Mouse (Mus musculus) hindbrain, embryonic 11.5 days (tissue): Measurements from ENCODE around the gene Trim11. TPM values are rescaled to one million over a fixed set of nuclear protein-coding genes. Genes with fewer than 3 reads are reported as not detected.

Experiments used
- ATAC-seq: fragments of 200-750 bp; cut with Nextera tagmentation; 2 replicates; pipeline ENCODE4 v1.8.0; 2017; ENCODE audit warnings: mild to moderate bottlenecking, moderate TSS enrichment, moderate library complexity; ENCODE audit not compliant: low FRiP score
- DNase-seq: peaks from one replicate; pipeline ENCODE4 v3.0.0-alpha.2; 2015; ENCODE audit warnings: low spot score
- H3K27ac ChIP-seq: fragments of 300-500 bp; sonication (generic); 2 replicates; pipeline ENCODE4 v1.5.1; 2014; ENCODE audit warnings: mild to moderate bottlenecking, low read depth, low read length
- H3K27me3 ChIP-seq: fragments of 300-500 bp; sonication (generic); 2 replicates; pipeline ENCODE4 v1.6.1; 2014; ENCODE audit warnings: mild to moderate bottlenecking, low read length, moderate library complexity, mixed read lengths; ENCODE audit not compliant: control insufficient read depth, insufficient read depth
- H3K36me3 ChIP-seq: fragments of 300-500 bp; sonication (generic); 2 replicates; pipeline ENCODE4 v1.6.1; 2014; ENCODE audit warnings: mild to moderate bottlenecking, low read length, moderate library complexity, mixed read lengths; ENCODE audit not compliant: control insufficient read depth, insufficient read depth
- H3K4me1 ChIP-seq: fragments of 300-500 bp; sonication (generic); replicated peaks from 2 replicates; pipeline ENCODE4 v1.6.1; 2014; ENCODE audit warnings: low read length, mixed read lengths; ENCODE audit not compliant: control insufficient read depth, insufficient read depth
- H3K4me2 ChIP-seq: fragments of 300-500 bp; sonication (generic); replicated peaks from 2 replicates; pipeline ENCODE4 v1.6.1; 2014; ENCODE audit warnings: mild to moderate bottlenecking, low read depth, low read length
- H3K4me3 ChIP-seq: fragments of 300-500 bp; sonication (generic); 2 replicates; pipeline ENCODE4 v1.5.1; 2014; ENCODE audit warnings: low read depth, low read length
- H3K9ac ChIP-seq: fragments of 300-500 bp; sonication (generic); 2 replicates; pipeline ENCODE4 v1.6.1; 2014; ENCODE audit warnings: low read depth, low read length
- H3K9me3 ChIP-seq: fragments of 300-500 bp; sonication (generic); 2 replicates; pipeline ENCODE4 v1.6.1; 2016; ENCODE audit warnings: low read length; ENCODE audit not compliant: control insufficient read depth
- WGBS: fragments of 180-500 bp; shearing (Covaris S2); extraction: QIAGEN DNeasy Blood & Tissue Kit; methylation state at CpG from one replicate; pipeline ENCODE4 v1.1.7; 2014; 5-methylcytosine and 5-hydroxymethylcytosine counted together
- polyA plus RNA-seq: library from polyadenylated mRNA; unstranded; fragments of >200 nt; fragmentation: Nextera tagmentation; extraction: Ambion mirVana; gene quantifications from 2 replicates; pipeline ENCODE4 v1.2.1, GENCODE M21; 2014

Trim11 gene
- polyA plus RNA-seq, 1 experiment from 2014 or later, result 18.2 TPM

DNA sequence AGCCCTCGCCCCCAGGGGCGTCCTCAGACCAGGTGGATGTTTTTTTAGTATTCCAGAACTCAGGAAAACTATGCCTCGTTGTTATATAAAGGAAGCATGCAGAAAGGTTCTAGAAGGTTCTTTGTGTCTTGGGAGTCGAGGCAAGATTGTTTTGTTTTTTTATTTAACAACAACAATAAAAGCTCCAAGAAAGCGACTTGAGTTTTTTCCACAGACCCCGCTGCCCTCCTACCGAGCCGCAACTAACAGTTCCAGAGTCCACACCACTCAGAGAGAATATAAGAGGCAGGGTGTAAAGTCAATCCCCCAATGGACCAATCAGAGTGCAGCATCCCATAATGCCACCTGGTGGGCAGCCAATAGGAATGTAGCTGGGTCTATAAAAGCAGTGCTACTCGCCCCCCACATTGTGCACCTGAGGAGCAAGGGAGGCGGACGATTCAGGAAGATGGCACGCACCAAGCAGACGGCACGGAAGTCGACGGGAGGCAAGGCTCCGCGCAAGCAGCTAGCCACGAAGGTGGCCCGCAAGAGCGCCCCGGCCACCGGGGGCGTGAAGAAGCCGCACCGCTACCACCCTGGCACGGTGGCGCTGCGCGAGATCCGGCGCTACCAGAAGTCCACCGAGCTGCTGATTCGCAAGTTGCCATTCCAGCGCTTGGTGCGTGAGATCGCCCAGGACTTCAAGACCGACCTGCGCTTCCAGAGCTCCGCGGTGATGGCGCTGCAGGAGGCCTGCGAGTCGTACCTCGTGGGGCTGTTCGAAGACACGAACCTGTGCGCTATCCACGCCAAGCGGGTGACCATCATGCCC, 16.3 kb upstream of the Trim11 start:
- DNase-seq (no peak), ATAC-seq (no peak)
- no peak overlapping the region for H3K4me3 ChIP-seq
- H3K27me3 ChIP-seq, result peaks cover 6% of the 10 kb centered on the region
- no peak overlapping the region for H3K27ac ChIP-seq
- H3K9me3 ChIP-seq, result no peaks in the 10 kb centered on the region
- H3K4me2 ChIP-seq, result no peak overlapping the region
- WGBS, result 63% methylated on average over 50 of the region's 50 CpGs
- H3K9ac ChIP-seq, result no peak overlapping the region
- H3K36me3 ChIP-seq, result no peaks in the 10 kb centered on the region
- H3K4me1 ChIP-seq, result peaks cover 7% of the 10 kb centered on the region

DNA sequence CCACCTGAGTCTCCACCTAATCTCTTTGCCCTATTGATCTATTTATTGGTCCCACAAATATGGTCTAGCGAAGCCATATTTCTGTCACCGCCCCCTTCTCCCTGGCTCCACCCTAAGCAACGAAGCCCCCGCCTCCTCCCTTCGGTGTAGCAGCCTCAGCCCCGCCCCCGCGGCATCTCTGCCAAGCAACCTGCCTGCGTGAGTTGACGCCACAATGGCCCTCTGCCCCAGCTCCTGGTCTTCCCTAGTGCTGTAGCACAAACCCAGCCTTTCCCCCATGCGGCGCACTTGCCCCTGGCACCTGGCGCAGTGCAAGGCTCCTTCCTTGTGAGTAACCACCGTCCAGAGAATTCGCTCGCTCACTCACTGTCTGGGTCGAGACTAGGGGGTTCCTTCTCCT, 14.3 kb upstream of the Trim11 start:
- Histone ChIP-seq H3K9ac (no peak overlapping the region), H3K4me1 (0 out of 2 replicates have a peak, but pooled peaks cover 2% of the 10 kb centered on the region), H3K4me3 (no peak overlapping the region), H3K27ac (no peak overlapping the region), H3K9me3 (no peaks in the 10 kb centered on the region), H3K36me3 (no peaks in the 10 kb centered on the region), H3K27me3 (peaks cover 6% of the 10 kb centered on the region), H3K4me2 (no peak overlapping the region)
- DNase-seq (peak; percentile 26), ATAC-seq (no peak; the same call in 1 of the 2 replicates)
- 44% methylated on average over 17 of the region's 17 CpGs for WGBS

DNA sequence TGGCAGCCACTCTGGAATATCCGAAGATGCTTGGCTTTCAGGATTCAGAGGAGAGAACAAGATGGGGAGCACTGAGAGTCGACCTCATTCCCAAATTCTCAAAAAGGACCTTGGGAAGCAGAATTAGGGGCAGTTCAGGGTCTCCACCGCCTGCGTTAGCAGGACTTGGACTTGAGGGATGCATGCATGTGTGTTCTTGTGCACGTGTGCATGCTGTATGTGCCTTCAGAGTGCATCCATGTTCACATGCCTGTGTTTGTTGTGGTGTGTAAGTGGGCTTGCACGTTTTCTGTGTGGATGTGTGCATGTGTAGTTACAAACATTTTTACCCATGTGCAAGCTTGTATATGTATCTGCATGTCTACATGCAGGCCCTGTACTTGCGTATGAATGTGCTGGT, 13.7 kb upstream of the Trim11 start:
- WGBS, result 87% methylated on average over 7 of the region's 7 CpGs
- no peak for ATAC-seq
- no peak for DNase-seq
- Histone ChIP-seq H3K27me3 (peaks cover 6% of the 10 kb centered on the region), H3K4me2 (no peak overlapping the region), H3K36me3 (no peaks in the 10 kb centered on the region), H3K9me3 (no peaks in the 10 kb centered on the region), H3K4me3 (no peak overlapping the region), H3K27ac (no peak overlapping the region), H3K9ac (no peak overlapping the region), H3K4me1 (0 out of 2 replicates have a peak, but pooled peaks cover 2% of the 10 kb centered on the region)

DNA sequence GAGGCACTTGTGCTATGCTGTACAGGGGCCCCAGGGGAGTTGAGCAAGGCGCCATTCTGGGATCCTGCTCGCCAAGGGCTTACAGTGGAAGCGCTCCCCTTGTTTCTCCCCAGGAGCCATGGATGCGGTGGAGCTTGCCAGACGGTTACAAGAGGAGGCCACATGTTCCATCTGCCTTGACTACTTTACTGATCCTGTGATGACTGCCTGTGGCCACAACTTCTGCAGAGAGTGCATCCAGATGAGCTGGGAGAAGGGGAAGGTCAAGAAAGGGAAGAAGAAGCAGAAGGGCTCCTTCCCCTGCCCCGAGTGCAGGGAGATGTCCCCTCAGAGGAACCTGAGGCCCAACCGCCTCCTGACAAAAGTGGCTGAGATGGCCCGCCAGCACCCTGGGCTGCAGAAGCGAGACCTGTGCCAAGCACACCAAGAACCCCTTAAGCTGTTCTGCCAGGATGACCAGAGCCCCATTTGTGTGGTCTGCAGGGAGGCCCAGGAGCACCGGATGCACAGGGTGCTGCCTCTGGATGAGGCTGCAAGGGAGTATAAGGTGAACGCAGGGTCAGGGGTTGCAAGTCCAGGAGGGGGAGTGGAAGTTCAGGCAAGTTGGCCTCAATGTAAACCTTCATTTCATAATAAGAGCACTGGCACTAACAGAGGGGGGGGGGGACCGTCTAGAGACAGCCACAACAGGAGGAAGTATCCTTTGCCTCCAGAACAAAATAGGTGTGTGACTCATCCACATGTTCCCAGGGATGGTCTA, 12.7 kb upstream of the Trim11 start:
- 0 out of 2 replicates have a peak overlapping the region, but pooled peaks have one; percentile 24 for H3K27ac ChIP-seq

DNA sequence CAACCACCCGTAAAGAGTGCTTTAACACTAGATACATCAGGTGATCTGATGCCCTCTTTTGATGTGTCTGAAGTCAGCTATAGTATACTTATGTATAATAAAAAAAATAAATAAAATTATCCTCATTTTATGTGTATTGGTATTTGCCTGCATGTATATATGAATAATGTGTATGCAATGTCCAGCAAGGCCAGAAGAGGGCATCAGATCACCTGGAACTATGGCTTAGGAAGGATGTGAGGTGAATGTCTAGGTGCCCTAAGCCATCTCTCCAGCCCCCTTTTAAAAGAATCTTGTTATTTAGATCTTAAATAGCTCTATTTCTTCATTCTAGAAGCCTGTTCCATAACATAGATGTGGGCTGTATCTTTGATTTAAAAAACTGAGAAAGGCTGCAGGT, 10.5 kb upstream of the Trim11 start:
- Histone ChIP-seq H3K4me3 (no peak overlapping the region), H3K9me3 (no peaks in the 10 kb centered on the region), H3K4me2 (no peak overlapping the region), H3K36me3 (no peaks in the 10 kb centered on the region), H3K27me3 (peaks cover under 1% of the 10 kb centered on the region; the same call in 1 of the 2 replicates), H3K4me1 (0 out of 2 replicates have a peak, but pooled peaks cover 2% of the 10 kb centered on the region), H3K27ac (no peak overlapping the region), H3K9ac (no peak overlapping the region)
- WGBS, result 92% methylated on average over 1 of the region's 1 CpGs
- ATAC-seq (no peak), DNase-seq (peak; percentile 19)

More for the DNA sequence above, 12.7 kb upstream of the Trim11 start:
- H3K4me3 ChIP-seq, result no peak overlapping the region; the same call in 1 of the 2 replicates
- no peak overlapping the region for H3K9ac ChIP-seq
- no peaks in the 10 kb centered on the region for H3K9me3 ChIP-seq
- no peak for DNase-seq
- H3K4me2 ChIP-seq, result no peak overlapping the region
- peaks cover 6% of the 10 kb centered on the region for H3K27me3 ChIP-seq
- no peaks in the 10 kb centered on the region for H3K36me3 ChIP-seq
- no peak; the same call in 1 of the 2 replicates for ATAC-seq
- H3K4me1 ChIP-seq, result 0 out of 2 replicates have a peak, but pooled peaks cover 2% of the 10 kb centered on the region
- WGBS, result 56% methylated on average over 12 of the region's 12 CpGs

DNA sequence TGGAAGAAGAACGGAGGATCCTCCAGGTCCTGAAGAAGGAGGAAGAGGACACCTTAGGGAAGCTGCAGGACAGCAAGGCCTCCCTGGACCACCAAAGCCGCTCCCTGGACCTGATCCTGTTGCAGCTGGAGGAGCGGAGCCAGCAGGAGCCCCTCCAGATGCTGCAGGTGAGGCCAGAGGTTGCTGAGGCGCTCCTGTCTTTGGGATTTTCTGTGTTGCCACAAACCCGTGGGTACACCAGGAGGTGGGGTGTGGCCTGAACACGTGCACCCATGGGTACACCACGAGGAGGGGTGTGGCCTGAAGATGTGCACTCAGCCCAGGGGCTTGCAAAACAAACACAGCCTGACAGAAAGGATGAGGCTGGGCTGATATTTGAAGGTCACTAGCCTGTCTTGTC, 9.3 kb upstream of the Trim11 start:
- H3K27ac ChIP-seq, result no peak overlapping the region
- no peaks in the 10 kb centered on the region for H3K36me3 ChIP-seq
- H3K4me2 ChIP-seq, result no peak overlapping the region
- no peaks in the 10 kb centered on the region for H3K9me3 ChIP-seq
- H3K4me1 ChIP-seq, result 0 out of 2 replicates have a peak, but pooled peaks cover 1% of the 10 kb centered on the region
- H3K4me3 ChIP-seq, result no peak overlapping the region
- no peak overlapping the region for H3K9ac ChIP-seq
- DNase-seq (no peak), ATAC-seq (no peak)
- 80% methylated on average over 7 of the region's 7 CpGs for WGBS
- H3K27me3 ChIP-seq, result no peaks in the 10 kb centered on the region

DNA sequence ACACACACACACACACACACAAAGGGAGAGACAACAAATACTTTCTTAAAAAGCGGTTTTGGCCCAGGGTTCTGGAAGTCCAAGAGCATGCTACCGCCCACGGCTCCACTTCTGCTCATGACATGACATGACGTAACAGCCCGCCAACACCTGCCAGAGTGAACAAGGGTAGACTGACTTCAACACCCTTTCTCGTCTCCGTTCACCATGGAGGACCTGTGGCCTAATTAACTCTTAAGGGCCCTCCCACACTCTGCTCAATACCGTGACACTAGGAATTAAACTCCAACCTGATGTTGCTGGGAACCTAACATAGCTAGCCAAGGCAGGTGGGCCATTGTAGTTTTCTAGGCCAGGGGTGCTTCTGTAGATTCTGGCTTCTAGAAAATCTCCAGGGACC, 8.9 kb upstream of the Trim11 start:
- no peak for ATAC-seq
- Histone ChIP-seq H3K9me3 (no peaks in the 10 kb centered on the region), H3K27me3 (no peaks in the 10 kb centered on the region), H3K4me2 (no peak overlapping the region), H3K9ac (no peak overlapping the region), H3K27ac (no peak overlapping the region), H3K4me3 (no peak overlapping the region), H3K4me1 (no peaks in the 10 kb centered on the region), H3K36me3 (no peaks in the 10 kb centered on the region)
- DNase-seq, result no peak
- 89% methylated on average over 8 of the region's 8 CpGs for WGBS

DNA sequence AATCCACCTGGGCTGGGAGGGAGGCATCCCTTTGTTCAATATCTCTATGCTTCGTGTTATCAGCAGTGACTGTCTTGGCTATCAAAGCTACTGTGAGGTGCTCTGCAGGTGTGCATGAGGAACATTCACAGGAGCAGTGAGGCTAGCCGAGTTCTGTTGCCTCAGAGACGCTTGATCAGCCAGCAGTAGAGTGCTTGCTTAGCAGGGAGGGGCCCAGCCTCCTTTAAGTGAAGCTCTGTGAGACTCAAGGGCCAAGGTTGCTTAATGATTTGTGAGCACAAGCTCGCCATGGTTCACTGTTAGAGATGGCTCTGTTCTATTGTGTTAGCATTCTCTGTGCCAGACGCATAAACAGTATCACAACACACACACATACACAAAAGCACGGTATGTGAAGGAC, 8.2 kb upstream of the Trim11 start:
- no peak for DNase-seq
- Histone ChIP-seq H3K9ac (no peak overlapping the region), H3K9me3 (no peaks in the 10 kb centered on the region), H3K27ac (no peak overlapping the region), H3K4me2 (no peak overlapping the region), H3K4me3 (no peak overlapping the region), H3K4me1 (no peaks in the 10 kb centered on the region), H3K36me3 (no peaks in the 10 kb centered on the region), H3K27me3 (no peaks in the 10 kb centered on the region)
- no peak for ATAC-seq
- 79% methylated on average over 6 of the region's 6 CpGs for WGBS
